Mouse (Mus musculus): Measurements from ENCODE around the gene Mfsd7a. TPM values are rescaled to one million over a fixed set of nuclear protein-coding genes. Genes with fewer than 3 reads are reported as not detected.
"Not testable (repeated sequence)": the region's sequence is repeated elsewhere in the genome, so short reads cannot be mapped to it uniquely, and the experiment has no call there.

Gene Mfsd7a
- 0.42 and 0.58 TPM in 2 replicates for polyA plus RNA-seq (2014; fragmentation: Nextera tagmentation; extraction: Ambion mirVana)

DNA sequence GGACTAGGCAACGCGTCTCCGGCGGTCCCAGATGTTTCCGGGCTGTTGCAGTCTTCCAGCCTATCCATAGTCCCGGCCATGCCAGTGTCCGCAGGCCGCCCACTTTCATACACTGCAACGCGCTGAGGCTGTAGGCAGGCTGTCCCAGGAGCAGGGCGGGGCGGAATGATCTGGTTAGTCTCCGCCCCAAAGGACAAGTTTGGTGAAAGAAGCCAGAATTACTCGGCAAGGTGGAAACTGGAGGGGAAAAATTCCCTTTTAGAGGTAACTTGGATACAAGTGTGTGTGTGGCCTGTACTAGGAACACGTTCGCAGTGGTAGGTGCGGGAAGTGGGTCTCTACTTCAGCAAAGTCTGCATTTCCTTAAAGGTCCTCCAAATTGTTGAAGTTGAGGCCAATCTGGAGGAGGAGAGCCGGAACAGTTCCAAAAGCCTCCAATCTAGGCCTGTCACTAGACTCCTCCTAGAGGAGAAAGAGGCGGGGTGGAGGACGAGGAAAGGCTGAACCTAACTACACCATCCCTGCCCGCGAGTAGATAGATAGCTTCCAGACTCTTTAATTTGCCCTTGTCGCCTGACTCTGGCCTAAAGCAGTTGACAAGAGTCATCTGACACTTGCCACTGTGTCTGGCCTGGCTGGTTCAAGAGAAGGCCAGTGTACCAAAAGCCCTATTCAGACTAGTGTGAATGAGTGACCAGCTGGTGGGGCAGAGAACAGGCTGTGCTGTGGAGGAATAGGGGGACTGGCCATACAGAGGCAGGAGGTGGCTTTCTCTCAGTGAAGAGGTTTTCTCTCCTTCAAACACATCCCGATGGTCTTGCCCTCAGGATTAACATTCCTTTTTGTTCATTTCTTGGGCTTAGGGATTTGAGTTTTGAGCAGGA is at the start of gene Mfsd7a:
Gene Mfsd7a, minus strand, starts transcription at position 107 of the 884 bp plus-strand sequence.
- 11% methylated on average over 24 of the region's 24 CpGs for WGBS
- H3K9me3 ChIP-seq (ENCODE audit: control insufficient read depth, low read length), result no peaks in the 10 kb centered on the region
- peaks cover 5% of the 10 kb centered on the region; the same call in 1 of the 2 replicates for H3K27me3 ChIP-seq (replicated peaks; ENCODE audit: control insufficient read depth, insufficient read depth, low read length)
- no peaks in the 10 kb centered on the region for H3K36me3 ChIP-seq (ENCODE audit: control insufficient read depth, insufficient read depth, low read length)
- H3K4me3 ChIP-seq (ENCODE audit: low read depth, low read length), result peak within 1 kb of the TSS; percentile 40
- peak within 1 kb of the TSS; percentile 68 for H3K4me2 ChIP-seq (ENCODE audit: low read depth, low read length)
- ATAC-seq (ENCODE audit: low read depth), result peak; percentile 89
- peak; percentile 84 for DNase-seq (ENCODE audit: low spot score)
- H3K4me1 ChIP-seq (ENCODE audit: control insufficient read depth, insufficient read depth, low read length), result peaks cover 11% of the 10 kb centered on the region; the same call in 1 of the 2 replicates
- peak within 1 kb of the TSS; percentile 60 for H3K9ac ChIP-seq (ENCODE audit: low read depth, low read length)
- H3K27ac ChIP-seq (replicated peaks; ENCODE audit: low read depth, low read length), result no peak within 1 kb of the TSS; the same call in 1 of the 2 replicates

- not testable (repeated sequence) for H3K4me2 ChIP-seq (ENCODE audit: low read depth, low read length); H3K27ac ChIP-seq (replicated peaks; ENCODE audit: low read depth, low read length); H3K4me1 ChIP-seq (ENCODE audit: control insufficient read depth, insufficient read depth, low read length); ATAC-seq (ENCODE audit: low read depth); DNase-seq (ENCODE audit: low spot score); H3K9ac ChIP-seq (ENCODE audit: low read depth, low read length); H3K9me3 ChIP-seq (ENCODE audit: control insufficient read depth, low read length); H3K27me3 ChIP-seq (replicated peaks; ENCODE audit: control insufficient read depth, insufficient read depth, low read length); H3K4me3 ChIP-seq (ENCODE audit: low read depth, low read length)
- H3K36me3 ChIP-seq (ENCODE audit: control insufficient read depth, insufficient read depth, low read length), result peaks cover 79% of the 10 kb centered on the region
- 90% methylated on average over 4 of the region's 5 CpGs for WGBS
These were observed 37.5 kb upstream of the Mfsd7a start for GRCm38 (mm10) chr5:108486148-108486547.

- ATAC-seq (ENCODE audit: low read depth), result no peak
- 95% methylated on average over 2 of the region's 2 CpGs for WGBS
- no peak overlapping the region for H3K4me3 ChIP-seq (ENCODE audit: low read depth, low read length)
- no peak overlapping the region for H3K9ac ChIP-seq (ENCODE audit: low read depth, low read length)
- H3K27ac ChIP-seq (replicated peaks; ENCODE audit: low read depth, low read length), result no peak overlapping the region
- no peaks in the 10 kb centered on the region for H3K4me1 ChIP-seq (ENCODE audit: control insufficient read depth, insufficient read depth, low read length)
- H3K27me3 ChIP-seq (replicated peaks; ENCODE audit: control insufficient read depth, insufficient read depth, low read length), result no peaks in the 10 kb centered on the region
- peaks cover 75% of the 10 kb centered on the region for H3K36me3 ChIP-seq (ENCODE audit: control insufficient read depth, insufficient read depth, low read length)
- H3K9me3 ChIP-seq (ENCODE audit: control insufficient read depth, low read length), result no peaks in the 10 kb centered on the region
- DNase-seq (ENCODE audit: low spot score), result no peak
- H3K4me2 ChIP-seq (ENCODE audit: low read depth, low read length), result no peak overlapping the region
These were observed 36.5 kb upstream of the Mfsd7a start for GRCm38 (mm10) chr5:108485239-108485638.

DNA sequence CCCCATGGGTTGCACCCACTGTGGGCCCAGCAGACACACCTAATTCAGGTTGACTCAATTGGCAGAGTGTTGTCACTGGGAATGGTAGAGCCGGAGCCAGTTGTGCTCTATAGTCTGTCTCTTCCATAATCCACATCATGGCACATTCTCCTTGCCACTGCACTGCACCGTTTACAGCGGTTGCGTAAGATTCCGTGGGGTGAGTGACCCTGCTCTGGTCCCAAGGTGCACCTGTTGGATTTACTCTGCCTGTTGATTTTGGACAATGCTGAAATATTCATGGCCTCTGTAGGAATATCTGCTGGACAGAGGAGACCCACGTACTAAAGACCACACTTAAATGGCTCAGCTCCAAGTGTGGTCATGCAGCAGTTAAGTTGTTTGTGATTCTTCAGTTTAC is 34.3 kb upstream of the Mfsd7a start:
- Histone ChIP-seq H3K4me1 (ENCODE audit: control insufficient read depth, insufficient read depth, low read length) (no peaks in the 10 kb centered on the region), H3K9me3 (ENCODE audit: control insufficient read depth, low read length) (no peaks in the 10 kb centered on the region), H3K9ac (ENCODE audit: low read depth, low read length) (no peak overlapping the region), H3K4me2 (ENCODE audit: low read depth, low read length) (no peak overlapping the region), H3K27ac (replicated peaks; ENCODE audit: low read depth, low read length) (no peak overlapping the region), H3K27me3 (replicated peaks; ENCODE audit: control insufficient read depth, insufficient read depth, low read length) (no peaks in the 10 kb centered on the region), H3K36me3 (ENCODE audit: control insufficient read depth, insufficient read depth, low read length) (peaks cover 71% of the 10 kb centered on the region), H3K4me3 (ENCODE audit: low read depth, low read length) (no peak overlapping the region)
- no peak for DNase-seq (ENCODE audit: low spot score)
- no peak for ATAC-seq (ENCODE audit: low read depth)
- WGBS, result 94% methylated on average over 6 of the region's 6 CpGs

DNA sequence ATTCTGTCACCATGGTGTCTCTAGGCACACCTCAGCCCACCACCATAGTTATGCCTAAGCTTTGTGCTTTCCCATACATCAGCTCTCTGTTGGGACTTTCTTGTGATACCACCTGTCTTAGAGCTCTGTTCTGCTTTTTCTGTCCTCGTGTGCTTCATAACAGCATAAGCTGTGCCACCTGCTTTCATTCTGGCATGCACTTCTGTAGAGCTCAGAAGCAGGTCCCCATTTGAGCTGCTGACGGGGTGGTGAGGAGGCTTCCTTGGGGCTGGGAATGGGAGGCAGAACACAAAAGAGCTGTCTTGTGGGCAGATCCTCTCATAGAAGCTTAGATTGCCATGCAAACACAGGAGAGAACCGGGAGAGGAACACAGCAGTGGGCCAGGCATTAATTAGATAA is 27.3 kb upstream of the Mfsd7a start:
- H3K4me2 ChIP-seq (ENCODE audit: low read depth, low read length), result no peak overlapping the region
- no peaks in the 10 kb centered on the region for H3K9me3 ChIP-seq (ENCODE audit: control insufficient read depth, low read length)
- H3K9ac ChIP-seq (ENCODE audit: low read depth, low read length), result no peak overlapping the region
- H3K36me3 ChIP-seq (ENCODE audit: control insufficient read depth, insufficient read depth, low read length), result peaks cover 84% of the 10 kb centered on the region
- 86% methylated on average over 3 of the region's 3 CpGs for WGBS
- H3K4me3 ChIP-seq (ENCODE audit: low read depth, low read length), result no peak overlapping the region
- DNase-seq (ENCODE audit: low spot score) (no peak), ATAC-seq (ENCODE audit: low read depth) (no peak)
- no peaks in the 10 kb centered on the region for H3K4me1 ChIP-seq (ENCODE audit: control insufficient read depth, insufficient read depth, low read length)
- H3K27ac ChIP-seq (replicated peaks; ENCODE audit: low read depth, low read length), result no peak overlapping the region
- H3K27me3 ChIP-seq (replicated peaks; ENCODE audit: control insufficient read depth, insufficient read depth, low read length), result no peaks in the 10 kb centered on the region

GRCm38 (mm10) chr5:108473737-108474136 is 25.0 kb upstream of the Mfsd7a start:
- no peak overlapping the region for H3K27ac ChIP-seq (replicated peaks; ENCODE audit: low read depth, low read length)
- peaks cover 68% of the 10 kb centered on the region for H3K36me3 ChIP-seq (ENCODE audit: control insufficient read depth, insufficient read depth, low read length)
- H3K4me2 ChIP-seq (ENCODE audit: low read depth, low read length), result no peak overlapping the region
- no peak for DNase-seq (ENCODE audit: low spot score)
- no peak overlapping the region for H3K4me3 ChIP-seq (ENCODE audit: low read depth, low read length)
- 83% methylated on average over 4 of the region's 4 CpGs for WGBS
- no peaks in the 10 kb centered on the region for H3K27me3 ChIP-seq (replicated peaks; ENCODE audit: control insufficient read depth, insufficient read depth, low read length)
- ATAC-seq (ENCODE audit: low read depth), result no peak
- H3K9ac ChIP-seq (ENCODE audit: low read depth, low read length), result no peak overlapping the region
- no peaks in the 10 kb centered on the region for H3K9me3 ChIP-seq (ENCODE audit: control insufficient read depth, low read length)
- H3K4me1 ChIP-seq (ENCODE audit: control insufficient read depth, insufficient read depth, low read length), result no peaks in the 10 kb centered on the region

GRCm38 (mm10) chr5:108469617-108470016 is 20.9 kb upstream of the Mfsd7a start:
- peak; percentile 47; the same call in 1 of the 2 replicates for ATAC-seq (ENCODE audit: low read depth)
- no peak overlapping the region for H3K9ac ChIP-seq (ENCODE audit: low read depth, low read length)
- WGBS, result 81% methylated on average over 7 of the region's 7 CpGs

GRCm38 (mm10) chr5:108466647-108467046 is 18.0 kb upstream of the Mfsd7a start:
- H3K27ac ChIP-seq (replicated peaks; ENCODE audit: low read depth, low read length), result no peak overlapping the region
- no peak for ATAC-seq (ENCODE audit: low read depth)
- H3K9me3 ChIP-seq (ENCODE audit: control insufficient read depth, low read length), result no peaks in the 10 kb centered on the region
- no peak overlapping the region for H3K4me3 ChIP-seq (ENCODE audit: low read depth, low read length)
- WGBS, result 86% methylated on average over 1 of the region's 1 CpGs
- H3K9ac ChIP-seq (ENCODE audit: low read depth, low read length), result no peak overlapping the region
- H3K4me1 ChIP-seq (ENCODE audit: control insufficient read depth, insufficient read depth, low read length), result peaks cover 21% of the 10 kb centered on the region
- no peak overlapping the region for H3K4me2 ChIP-seq (ENCODE audit: low read depth, low read length)
- H3K27me3 ChIP-seq (replicated peaks; ENCODE audit: control insufficient read depth, insufficient read depth, low read length), result no peaks in the 10 kb centered on the region
- DNase-seq (ENCODE audit: low spot score), result no peak
- 0 out of 2 replicates have a peak, but pooled peaks cover 17% of the 10 kb centered on the region for H3K36me3 ChIP-seq (ENCODE audit: control insufficient read depth, insufficient read depth, low read length)

More at GRCm38 (mm10) chr5:108469617-108470016, 20.9 kb upstream of the Mfsd7a start:
- H3K9me3 ChIP-seq (ENCODE audit: control insufficient read depth, low read length), result no peaks in the 10 kb centered on the region
- H3K36me3 ChIP-seq (ENCODE audit: control insufficient read depth, insufficient read depth, low read length), result peaks cover 44% of the 10 kb centered on the region
- H3K27ac ChIP-seq (replicated peaks; ENCODE audit: low read depth, low read length), result no peak overlapping the region
- H3K4me1 ChIP-seq (ENCODE audit: control insufficient read depth, insufficient read depth, low read length), result no peaks in the 10 kb centered on the region
- DNase-seq (ENCODE audit: low spot score), result peak; percentile 13
- no peak overlapping the region for H3K4me2 ChIP-seq (ENCODE audit: low read depth, low read length)
- no peaks in the 10 kb centered on the region for H3K27me3 ChIP-seq (replicated peaks; ENCODE audit: control insufficient read depth, insufficient read depth, low read length)
- H3K4me3 ChIP-seq (ENCODE audit: low read depth, low read length), result no peak overlapping the region

Data from embryonic facial prominence, embryonic 14.5 days (tissue).